Mouse (Mus musculus): ENCODE measurements around the gene Spem1. TPM values are rescaled to one million over a fixed set of nuclear protein-coding genes. Genes with fewer than 3 reads are reported as not detected.

Spem1 gene
- polyA plus RNA-seq (2015; fragmentation: Nextera tagmentation; extraction: Ambion mirVana), result 0.25 TPM in 1 of 2 replicates, not detected in the other

GRCm38 (mm10) chr11:69822080-69822479 is at the start of gene Spem1:
Spem1 (minus strand) TSS chr11:69822180.

GRCm38 (mm10) chr11:69858113-69858998 is 36.4 kb upstream of the Spem1 start, which contains the start of gene Tnk1:
Tnk1 (minus strand) TSS chr11:69858730.

GRCm38 (mm10) chr11:69846198-69846680 is 24.3 kb upstream of the Spem1 start, which contains the start of gene Plscr3:
Plscr3 (plus strand) TSS chr11:69846376.

GRCm38 (mm10) chr11:69837952-69838713 is 16.2 kb upstream of the Spem1 start, which contains the start of gene Tmem256:
Tmem256 (plus strand) TSS chr11:69838514.

GRCm38 (mm10) chr11:69837604-69837951 is 15.6 kb upstream of the Spem1 start, which contains the start of gene Nlgn2:
Nlgn2 (minus strand) TSS chr11:69837784.

GRCm38 (mm10) chr11:69818365-69818764 is 3.6 kb downstream of the Spem1 start, which contains the start of gene Spem2:
Spem2 (minus strand) TSS chr11:69818465.

GRCm38 (mm10) chr11:69815155-69815554 is 6.8 kb downstream of the Spem1 start, which contains the start of gene Gm39566:
Gm39566 (minus strand) TSS chr11:69815298.

GRCm38 (mm10) chr11:69804972-69805909 is 16.7 kb downstream of the Spem1 start, which contains the start of gene Tmem102:
Tmem102 (minus strand) TSS chr11:69805624.

GRCm38 (mm10) chr11:69801379-69801977 is 20.5 kb downstream of the Spem1 start, which contains the start of gene Fgf11:
Fgf11 (minus strand) TSS chr11:69801857.

GRCm38 (mm10) chr11:69795168-69795982 is 26.6 kb downstream of the Spem1 start, which contains the start of gene Chrnb1:
Chrnb1 (minus strand) TSS chr11:69795943.

Other genes with a start within 250 kb of the Spem1 start
- gene Wrap53, start 241.9 kb downstream of the Spem1 start, polyA plus RNA-seq (2015; fragmentation: Nextera tagmentation; extraction: Ambion mirVana), result 8.2 and 8.8 TPM in 2 replicates
- 44.4 and 46.3 TPM in 2 replicates for gene Trp53, start 241.8 kb downstream of the Spem1 start, polyA plus RNA-seq (2015; fragmentation: Nextera tagmentation; extraction: Ambion mirVana)
- 13.2 and 14.4 TPM in 2 replicates for gene Atp1b2, start 216.2 kb downstream of the Spem1 start, polyA plus RNA-seq (2015; fragmentation: Nextera tagmentation; extraction: Ambion mirVana)
- gene Shbg, start 204.3 kb downstream of the Spem1 start, polyA plus RNA-seq (2015; fragmentation: Nextera tagmentation; extraction: Ambion mirVana), result not detected in 2 replicates
- 19.2 and 22.9 TPM in 2 replicates for gene Sat2, start 200.2 kb downstream of the Spem1 start, polyA plus RNA-seq (2015; fragmentation: Nextera tagmentation; extraction: Ambion mirVana)
- 12.5 and 13.6 TPM in 2 replicates for gene Fxr2, start 189.2 kb downstream of the Spem1 start, polyA plus RNA-seq (2015; fragmentation: Nextera tagmentation; extraction: Ambion mirVana)
- gene Sox15, start 166.9 kb downstream of the Spem1 start, polyA plus RNA-seq (2015; fragmentation: Nextera tagmentation; extraction: Ambion mirVana), result 3.2 and 7.1 TPM in 2 replicates
- gene Mpdu1, start 159.5 kb downstream of the Spem1 start, polyA plus RNA-seq (2015; fragmentation: Nextera tagmentation; extraction: Ambion mirVana), result 33.5 and 41.2 TPM in 2 replicates
- gene Cd68, start 156.0 kb downstream of the Spem1 start, polyA plus RNA-seq (2015; fragmentation: Nextera tagmentation; extraction: Ambion mirVana), result 27.9 and 48.1 TPM in 2 replicates
- 378 and 433 TPM in 2 replicates for gene Eif4a1, start 149.8 kb downstream of the Spem1 start, polyA plus RNA-seq (2015; fragmentation: Nextera tagmentation; extraction: Ambion mirVana)
- gene Senp3, start 140.1 kb downstream of the Spem1 start, polyA plus RNA-seq (2015; fragmentation: Nextera tagmentation; extraction: Ambion mirVana), result 46.3 and 49.8 TPM in 2 replicates
- gene Tnfsf13, start 136.4 kb downstream of the Spem1 start, polyA plus RNA-seq (2015; fragmentation: Nextera tagmentation; extraction: Ambion mirVana), result 0.47 and 0.62 TPM in 2 replicates
- 17.2 and 17.8 TPM in 2 replicates for gene Tnfsf12, start 126.3 kb downstream of the Spem1 start, polyA plus RNA-seq (2015; fragmentation: Nextera tagmentation; extraction: Ambion mirVana)
- 4.7 and 5.4 TPM in 2 replicates for gene Tnfsfm13, start 126.1 kb downstream of the Spem1 start, polyA plus RNA-seq (2015; fragmentation: Nextera tagmentation; extraction: Ambion mirVana)
- 9.3 and 10.3 TPM in 2 replicates for gene Polr2a, start 63.5 kb downstream of the Spem1 start, polyA plus RNA-seq (2015; fragmentation: Nextera tagmentation; extraction: Ambion mirVana)
- not detected in 2 replicates for gene Slc35g3, start 60.2 kb downstream of the Spem1 start, polyA plus RNA-seq (2015; fragmentation: Nextera tagmentation; extraction: Ambion mirVana)
- gene Zbtb4, start 56.3 kb downstream of the Spem1 start, polyA plus RNA-seq (2015; fragmentation: Nextera tagmentation; extraction: Ambion mirVana), result 3.9 and 4.3 TPM in 2 replicates
- gene Chrnb1, start 26.2 kb downstream of the Spem1 start, polyA plus RNA-seq (2015; fragmentation: Nextera tagmentation; extraction: Ambion mirVana), result 5.9 and 6.9 TPM in 2 replicates
- 0.78 and 0.86 TPM in 2 replicates for gene Fgf11, start 20.3 kb downstream of the Spem1 start, polyA plus RNA-seq (2015; fragmentation: Nextera tagmentation; extraction: Ambion mirVana)
- 13.7 TPM in 2 replicates for gene Tmem102, start 16.6 kb downstream of the Spem1 start, polyA plus RNA-seq (2015; fragmentation: Nextera tagmentation; extraction: Ambion mirVana)
- gene Gm39566, start 6.9 kb downstream of the Spem1 start, polyA plus RNA-seq (2015; fragmentation: Nextera tagmentation; extraction: Ambion mirVana), result not detected in 2 replicates
- not detected in 2 replicates for gene Spem2, start 3.7 kb downstream of the Spem1 start, polyA plus RNA-seq (2015; fragmentation: Nextera tagmentation; extraction: Ambion mirVana)
- gene Nlgn2, start 15.6 kb upstream of the Spem1 start, polyA plus RNA-seq (2015; fragmentation: Nextera tagmentation; extraction: Ambion mirVana), result 3.0 and 3.5 TPM in 2 replicates
- gene Tmem256, start 16.3 kb upstream of the Spem1 start, polyA plus RNA-seq (2015; fragmentation: Nextera tagmentation; extraction: Ambion mirVana), result 421 and 430 TPM in 2 replicates
- gene Plscr3, start 24.2 kb upstream of the Spem1 start, polyA plus RNA-seq (2015; fragmentation: Nextera tagmentation; extraction: Ambion mirVana), result 94.6 and 111 TPM in 2 replicates
- 6.2 and 6.4 TPM in 2 replicates for gene Tnk1, start 36.5 kb upstream of the Spem1 start, polyA plus RNA-seq (2015; fragmentation: Nextera tagmentation; extraction: Ambion mirVana)
- not detected in 2 replicates for gene Tmem95, start 55.8 kb upstream of the Spem1 start, polyA plus RNA-seq (2015; fragmentation: Nextera tagmentation; extraction: Ambion mirVana)
- 9.2 and 10.3 TPM in 2 replicates for gene Kctd11, start 59.2 kb upstream of the Spem1 start, polyA plus RNA-seq (2015; fragmentation: Nextera tagmentation; extraction: Ambion mirVana)
- 0.14 and 0.47 TPM in 2 replicates for gene Acap1, start 73.4 kb upstream of the Spem1 start, polyA plus RNA-seq (2015; fragmentation: Nextera tagmentation; extraction: Ambion mirVana)
- 2.4 and 2.8 TPM in 2 replicates for gene 2810408A11Rik, start 78.8 kb upstream of the Spem1 start, polyA plus RNA-seq (2015; fragmentation: Nextera tagmentation; extraction: Ambion mirVana)
- 3.3 and 4.0 TPM in 2 replicates for gene Neurl4, start 78.9 kb upstream of the Spem1 start, polyA plus RNA-seq (2015; fragmentation: Nextera tagmentation; extraction: Ambion mirVana)
- gene Gps2, start 91.7 kb upstream of the Spem1 start, polyA plus RNA-seq (2015; fragmentation: Nextera tagmentation; extraction: Ambion mirVana), result 40.4 and 40.8 TPM in 2 replicates
- gene Eif5a, start 99.8 kb upstream of the Spem1 start, polyA plus RNA-seq (2015; fragmentation: Nextera tagmentation; extraction: Ambion mirVana), result 1,055 and 1,123 TPM in 2 replicates
- 0.54 and 1.3 TPM in 2 replicates for gene Ybx2, start 113.6 kb upstream of the Spem1 start, polyA plus RNA-seq (2015; fragmentation: Nextera tagmentation; extraction: Ambion mirVana)
- gene Slc2a4, start 126.0 kb upstream of the Spem1 start, polyA plus RNA-seq (2015; fragmentation: Nextera tagmentation; extraction: Ambion mirVana), result 181 and 186 TPM in 2 replicates
- 61.3 and 78.2 TPM in 2 replicates for gene Cldn7, start 142.6 kb upstream of the Spem1 start, polyA plus RNA-seq (2015; fragmentation: Nextera tagmentation; extraction: Ambion mirVana)
- 17.5 and 18.5 TPM in 2 replicates for gene Ctdnep1, start 159.0 kb upstream of the Spem1 start, polyA plus RNA-seq (2015; fragmentation: Nextera tagmentation; extraction: Ambion mirVana)
- gene Elp5, start 160.3 kb upstream of the Spem1 start, polyA plus RNA-seq (2015; fragmentation: Nextera tagmentation; extraction: Ambion mirVana), result 83.8 and 90.4 TPM in 2 replicates
- 483 and 506 TPM in 2 replicates for gene Gabarap, start 169.0 kb upstream of the Spem1 start, polyA plus RNA-seq (2015; fragmentation: Nextera tagmentation; extraction: Ambion mirVana)
- gene Phf23, start 173.6 kb upstream of the Spem1 start, polyA plus RNA-seq (2015; fragmentation: Nextera tagmentation; extraction: Ambion mirVana), result 46.2 and 46.3 TPM in 2 replicates
- gene Dvl2, start 178.4 kb upstream of the Spem1 start, polyA plus RNA-seq (2015; fragmentation: Nextera tagmentation; extraction: Ambion mirVana), result 13.4 and 13.8 TPM in 2 replicates
- gene Acadvl, start 193.2 kb upstream of the Spem1 start, polyA plus RNA-seq (2015; fragmentation: Nextera tagmentation; extraction: Ambion mirVana), result 89.2 and 94.2 TPM in 2 replicates
- 4.8 and 5.2 TPM in 2 replicates for gene Dlg4, start 194.8 kb upstream of the Spem1 start, polyA plus RNA-seq (2015; fragmentation: Nextera tagmentation; extraction: Ambion mirVana)
- 0.23 and 0.55 TPM in 2 replicates for gene Asgr1, start 231.9 kb upstream of the Spem1 start, polyA plus RNA-seq (2015; fragmentation: Nextera tagmentation; extraction: Ambion mirVana)

Measured in urinary bladder, postnatal 0 days (tissue).